Mouse (Mus musculus): ENCODE data around the gene Map2k1.

- TF ChIP-seq CTCF (IDR thresholded peaks at IDR 0.05) (no peak), POLR2A (IDR thresholded peaks at IDR 0.05; ENCODE audit: insufficient read depth, low read depth, low read length) (no peak), EP300 (IDR thresholded peaks at IDR 0.05; ENCODE audit: insufficient read depth, low read depth, low read length) (no peak)
Measured at GRCm38 (mm10) chr9:64236056-64236455, 17.4 kb downstream of the Map2k1 start.
